Mouse (Mus musculus): Measurements from ENCODE around the gene Dagla.

The Dagla gene

DNA sequence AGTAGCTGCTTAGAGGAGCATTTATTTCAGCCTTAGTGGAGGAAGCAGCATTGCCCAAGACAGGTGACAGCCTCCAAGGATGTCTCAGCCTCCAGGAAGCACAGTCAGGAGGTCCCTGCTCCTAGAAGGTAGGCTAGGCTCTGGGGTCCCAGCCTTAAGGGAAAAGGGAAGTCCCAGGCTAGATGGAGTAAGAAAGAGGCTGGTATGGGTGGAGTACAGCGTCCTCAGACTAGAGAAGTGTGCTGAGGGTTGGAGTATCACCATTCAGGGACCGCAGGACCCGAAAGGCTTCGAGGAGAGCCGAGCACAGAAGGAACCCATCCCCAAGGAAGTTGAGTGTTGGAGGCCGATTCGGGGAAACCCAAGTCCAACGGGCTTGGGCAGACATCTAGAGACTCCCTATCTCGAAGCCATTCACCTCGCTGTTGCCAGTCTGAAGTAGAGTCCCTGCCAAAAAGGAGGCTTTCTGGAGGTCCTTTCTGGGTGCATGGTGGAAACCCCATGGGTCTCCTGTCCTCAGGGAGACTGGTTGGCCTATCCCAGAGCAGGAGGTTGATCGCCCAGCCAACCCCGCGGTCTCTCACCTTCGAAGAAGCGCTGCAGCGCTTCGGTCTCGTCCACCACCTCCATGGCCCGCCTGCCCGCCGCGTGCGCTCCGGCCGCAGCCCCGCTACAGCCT lies 64.6 kb downstream of the Dagla start:
- DNase-seq (ENCODE audit: low spot score in 2 of 2): no peak

- DNase-seq (ENCODE audit: low spot score in 2 of 2): no peak
Measured at GRCm38 (mm10) chr19:10239419-10239818, 65.3 kb downstream of the Dagla start.

- no peak for DNase-seq (ENCODE audit: low spot score in 2 of 2)
Measured at GRCm38 (mm10) chr19:10238477-10238876, 66.2 kb downstream of the Dagla start.

DNA sequence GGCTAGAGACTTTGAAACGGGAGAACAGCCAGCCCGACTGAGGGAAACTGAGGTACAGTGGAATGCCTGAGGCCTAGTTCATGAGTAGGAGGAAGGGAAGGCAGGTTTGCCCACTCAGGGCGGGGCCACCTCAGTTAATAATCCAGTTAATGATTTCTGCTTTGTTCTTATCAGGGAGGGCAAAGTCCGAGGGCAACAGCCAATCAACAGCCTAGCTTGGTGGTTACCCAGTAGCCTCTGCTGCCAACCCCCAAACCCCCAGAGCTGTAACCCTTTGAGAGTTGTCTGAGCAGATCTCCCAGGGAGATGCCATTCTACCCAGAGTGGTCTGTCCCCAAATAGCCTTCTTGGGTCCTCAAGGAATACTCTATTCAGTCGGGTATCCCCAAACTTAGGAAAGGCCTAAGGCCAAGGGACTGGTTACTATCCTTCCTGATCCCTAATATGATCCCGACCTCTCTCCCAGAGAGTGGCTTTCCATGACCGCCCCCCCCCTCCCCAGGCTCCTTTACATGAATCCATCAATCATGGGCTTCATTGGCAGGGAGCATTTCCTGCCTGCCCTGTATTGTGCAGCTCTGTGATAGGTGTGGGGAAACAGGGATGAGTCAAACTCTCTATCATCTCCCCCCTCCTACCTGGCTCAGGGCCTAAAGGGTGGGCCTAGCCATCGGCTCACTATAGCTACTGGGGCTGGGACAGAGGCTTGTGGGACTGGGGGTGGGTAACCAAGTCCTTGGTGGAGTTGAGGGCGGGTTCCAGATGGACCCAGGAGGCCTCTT lies 68.7 kb downstream of the Dagla start:
- no peak for DNase-seq (ENCODE audit: low spot score in 2 of 2)

- DNase-seq (ENCODE audit: low spot score in 2 of 2): no peak
Measured at GRCm38 (mm10) chr19:10232327-10233017, 72.2 kb downstream of the Dagla start.

DNA sequence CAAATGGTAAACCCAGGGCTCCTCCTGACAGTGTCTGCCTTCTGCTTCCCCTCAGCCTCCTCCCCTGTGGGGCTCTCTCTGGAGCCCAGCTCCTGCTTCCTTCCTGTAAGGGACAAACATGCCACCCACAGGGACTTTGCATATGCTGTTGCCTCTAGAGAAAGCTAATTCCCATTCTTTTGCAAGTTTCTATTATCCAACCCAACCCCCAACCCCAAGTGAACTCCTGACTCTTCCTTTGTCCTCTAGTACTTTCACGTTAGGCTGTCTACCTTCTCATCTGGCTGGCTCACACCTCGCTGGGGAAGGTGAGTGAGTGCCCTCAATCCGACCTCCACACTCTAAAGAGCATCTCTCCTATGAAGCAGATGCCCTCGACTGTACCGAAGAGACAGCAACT lies 72.8 kb downstream of the Dagla start:
- DNase-seq (ENCODE audit: low spot score in 2 of 2): no peak

GRCm38 (mm10) chr19:10231016-10231415 lies 73.7 kb downstream of the Dagla start:
- DNase-seq (ENCODE audit: low spot score in 2 of 2): no peak

GRCm38 (mm10) chr19:10225767-10226166 lies 78.9 kb downstream of the Dagla start:
- DNase-seq (ENCODE audit: low spot score in 2 of 2): no peak

- DNase-seq (ENCODE audit: low spot score in 2 of 2): no peak
Measured at GRCm38 (mm10) chr19:10224637-10225453, 79.8 kb downstream of the Dagla start.

DNA sequence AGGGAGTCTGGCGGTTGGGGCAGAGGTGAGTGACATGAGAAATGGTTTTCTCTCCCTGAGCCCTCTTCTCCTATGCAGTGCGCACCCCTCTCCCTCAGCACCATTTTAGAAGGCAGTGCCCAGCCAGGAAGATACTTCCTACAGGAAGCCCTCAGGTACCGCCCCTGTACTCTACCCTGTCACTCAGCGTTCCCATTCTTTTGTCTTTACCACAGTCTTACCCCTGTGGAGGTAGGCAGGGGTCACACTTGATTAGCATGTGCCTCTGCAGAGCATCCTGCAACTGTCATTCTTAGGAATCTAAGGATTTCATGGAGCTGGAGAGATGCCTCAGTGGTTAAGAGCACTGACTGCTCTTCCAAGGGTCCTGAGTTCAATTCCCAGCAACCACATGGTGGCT lies 81.1 kb downstream of the Dagla start:
- DNase-seq (ENCODE audit: low spot score in 2 of 2): no peak

DNA sequence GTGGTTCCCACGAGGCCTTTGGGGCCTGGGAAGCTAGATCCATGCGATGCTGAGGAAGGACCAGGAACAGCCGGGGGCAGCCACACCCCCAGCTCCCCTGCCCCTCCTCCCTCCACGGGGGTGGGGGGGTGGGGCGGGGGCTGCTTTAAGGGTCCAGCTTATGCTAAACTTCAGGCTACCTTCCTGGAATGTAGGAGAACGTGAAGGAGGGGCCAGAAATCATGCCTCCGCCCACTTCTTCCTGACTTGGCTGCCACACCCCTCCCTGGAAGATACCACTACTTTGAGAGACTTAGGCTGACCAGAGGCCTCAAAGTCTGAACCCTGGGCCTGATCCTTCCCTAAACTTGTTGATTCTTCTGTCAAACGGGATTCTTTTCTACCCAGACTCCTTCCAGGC lies 82.0 kb downstream of the Dagla start:
- no peak for DNase-seq (ENCODE audit: low spot score in 2 of 2)

GRCm38 (mm10) chr19:10221585-10221984 lies 83.1 kb downstream of the Dagla start:
- DNase-seq (ENCODE audit: low spot score in 2 of 2): no peak

DNA sequence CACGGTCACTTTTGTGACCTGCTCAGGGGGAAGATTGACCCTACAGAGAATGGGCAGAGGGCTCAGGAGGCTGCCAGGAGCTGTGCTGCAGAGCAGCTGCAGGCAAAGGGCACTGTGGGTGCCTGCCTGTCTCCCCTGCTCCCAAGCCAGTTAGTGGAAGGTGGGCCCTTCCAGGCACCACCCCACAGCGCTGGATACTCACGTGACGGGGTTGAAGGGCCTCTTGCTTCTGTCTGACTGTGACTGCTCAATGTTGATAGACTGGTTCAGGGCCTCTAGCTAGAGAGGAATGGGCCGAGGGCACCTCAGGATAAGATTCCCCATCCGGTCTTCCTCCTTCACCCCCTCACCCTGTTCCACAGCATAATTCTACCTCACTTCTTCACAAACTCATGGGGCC lies 85.1 kb downstream of the Dagla start:
- no peak for DNase-seq (ENCODE audit: low spot score in 2 of 2)

DNA sequence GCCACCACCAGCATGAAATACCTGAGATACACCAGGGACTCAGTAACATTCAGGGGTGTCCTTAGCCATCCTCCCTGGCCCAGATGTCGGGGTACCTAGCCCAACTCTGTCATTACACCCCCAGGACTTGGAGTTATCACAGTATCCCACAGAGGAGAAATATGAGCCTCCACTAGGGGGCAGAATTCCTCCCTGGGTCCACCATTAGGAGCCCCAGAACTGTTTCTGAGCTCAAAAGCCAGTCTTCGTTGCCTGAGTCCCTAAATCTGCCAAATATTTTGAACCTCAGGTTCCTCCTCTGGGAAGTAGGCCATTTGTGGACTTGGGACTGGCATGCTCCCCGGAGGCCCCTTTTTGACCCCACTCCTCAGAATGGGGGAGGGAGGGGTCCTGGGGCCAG lies 85.6 kb downstream of the Dagla start:
- peak in 1 of 2 experiments; percentile 65 for DNase-seq (ENCODE audit: low spot score in 2 of 2)

DNA sequence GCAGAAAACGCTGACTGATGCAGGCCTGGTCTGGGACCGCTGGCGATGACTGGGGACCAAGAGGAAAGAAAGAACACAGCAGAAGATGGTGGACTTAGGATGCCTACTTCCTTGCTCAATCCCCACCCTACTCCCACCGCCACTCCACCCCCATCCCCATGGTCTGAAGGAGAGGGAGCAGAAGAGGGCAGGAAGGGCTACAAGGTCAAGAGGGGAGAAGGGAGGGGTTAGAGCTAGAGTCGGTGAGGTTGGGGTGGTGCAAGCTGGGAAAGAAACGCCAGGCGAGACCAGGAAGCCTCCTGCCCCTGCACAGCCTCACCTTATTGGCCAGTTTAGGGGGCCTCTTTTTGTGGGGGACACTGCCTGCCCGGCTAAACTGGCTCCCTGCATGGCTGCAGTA lies 88.6 kb downstream of the Dagla start:
- DNase-seq (ENCODE audit: low spot score in 2 of 2): no peak

GRCm38 (mm10) chr19:10213796-10214471 lies 90.7 kb downstream of the Dagla start:
- DNase-seq (ENCODE audit: low spot score in 2 of 2): no peak

GRCm38 (mm10) chr19:10210885-10211284 lies 93.8 kb downstream of the Dagla start:
- DNase-seq (ENCODE audit: low spot score in 2 of 2): no peak

GRCm38 (mm10) chr19:10208851-10209250 lies 95.8 kb downstream of the Dagla start:
- DNase-seq (ENCODE audit: low spot score in 2 of 2): no peak

- no peak for DNase-seq (ENCODE audit: low spot score in 2 of 2)
Measured at GRCm38 (mm10) chr19:10205051-10205450, 99.6 kb downstream of the Dagla start.

- DNase-seq (ENCODE audit: low spot score in 2 of 2): peak; percentile 34 to 62
Measured at GRCm38 (mm10) chr19:10204616-10205001, 100.1 kb downstream of the Dagla start.
